Mouse (Mus musculus) limb, embryonic 10.5 days (tissue): ENCODE measurements around the gene Mpp2. TPM values are rescaled to one million over a fixed set of nuclear protein-coding genes. Genes with fewer than 3 reads are reported as not detected.

ENCODE experiments used
- DNase-seq: peaks from one replicate; pipeline ENCODE4 v3.0.0-alpha.2; 2017; ENCODE audit warnings: low spot score
- H3K27ac ChIP-seq: fragments of 300-500 bp; sonication (generic); 2 replicates; pipeline ENCODE4 v1.5.1; 2016; ENCODE audit warnings: mild to moderate bottlenecking
- H3K27me3 ChIP-seq: fragments of 300-500 bp; sonication (generic); 2 replicates; pipeline ENCODE4 v1.6.1; 2016; ENCODE audit warnings: low read depth, mild to moderate bottlenecking; ENCODE audit not compliant: poor library complexity, severe bottlenecking
- H3K36me3 ChIP-seq: fragments of 300-500 bp; sonication (generic); 2 replicates; pipeline ENCODE4 v1.6.1; 2016; ENCODE audit warnings: mild to moderate bottlenecking, moderate library complexity
- H3K4me1 ChIP-seq: fragments of 300-500 bp; sonication (generic); 2 replicates; pipeline ENCODE4 v1.6.1; 2016
- H3K4me3 ChIP-seq: fragments of 300-500 bp; sonication (generic); 2 replicates; pipeline ENCODE4 v1.5.1; 2016; ENCODE audit warnings: mild to moderate bottlenecking, moderate library complexity
- H3K9me3 ChIP-seq: fragments of 300-500 bp; sonication (generic); replicated peaks from 2 replicates; pipeline ENCODE4 v1.6.1; 2016; ENCODE audit warnings: mild to moderate bottlenecking
- WGBS: fragments of 180-500 bp; shearing (Covaris S2); methylation state at CpG from one replicate; pipeline ENCODE4 v1.1.7; 2016; 5-methylcytosine and 5-hydroxymethylcytosine counted together
- polyA plus RNA-seq: library from polyadenylated mRNA; unstranded; fragments of >200 nt; fragmentation: Nextera tagmentation; extraction: Ambion mirVana; gene quantifications from 2 replicates; pipeline ENCODE4 v1.2.1, GENCODE M21; 2016

Mpp2 gene
- polyA plus RNA-seq, 1 experiment from 2014 or later: 16.6 TPM

DNA sequence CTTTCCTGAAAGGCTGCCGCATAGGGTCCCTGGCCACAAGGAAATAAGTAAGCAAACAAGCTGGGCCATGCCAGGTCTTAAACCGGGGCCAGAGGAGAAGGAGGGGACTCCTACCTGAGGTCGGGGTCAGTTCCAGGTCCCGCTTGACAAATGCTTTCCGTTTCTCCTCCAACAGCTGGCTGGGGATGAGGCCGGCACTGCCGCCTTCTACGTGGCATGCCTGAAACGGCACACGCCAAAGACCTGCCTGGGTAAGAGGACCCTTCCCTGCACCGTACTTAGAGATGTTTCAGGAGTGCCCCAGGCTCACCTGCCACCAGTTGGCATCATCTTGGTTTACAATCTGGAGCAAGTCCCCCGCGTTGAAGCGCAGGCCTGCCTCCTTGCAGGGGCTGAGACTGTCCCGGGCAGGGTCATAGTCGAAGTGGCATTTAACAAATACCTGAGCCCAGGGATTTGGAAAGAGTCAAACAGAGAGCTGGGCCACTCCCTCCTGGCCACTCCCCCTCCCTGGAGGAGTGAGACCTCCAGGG, 26.3 kb downstream of the Mpp2 start:
- no peaks in the 10 kb centered on the region for H3K9me3 ChIP-seq
- no peak overlapping the region for H3K27ac ChIP-seq
- DNase-seq: no peak
- WGBS: 15% methylated on average over 16 of the region's 16 CpGs
- H3K4me3 ChIP-seq: peak overlapping the region; percentile 58
- H3K27me3 ChIP-seq: peaks cover 31% of the 10 kb centered on the region
- H3K4me1 ChIP-seq: peaks cover 22% of the 10 kb centered on the region
- H3K36me3 ChIP-seq: peaks cover 33% of the 10 kb centered on the region

DNA sequence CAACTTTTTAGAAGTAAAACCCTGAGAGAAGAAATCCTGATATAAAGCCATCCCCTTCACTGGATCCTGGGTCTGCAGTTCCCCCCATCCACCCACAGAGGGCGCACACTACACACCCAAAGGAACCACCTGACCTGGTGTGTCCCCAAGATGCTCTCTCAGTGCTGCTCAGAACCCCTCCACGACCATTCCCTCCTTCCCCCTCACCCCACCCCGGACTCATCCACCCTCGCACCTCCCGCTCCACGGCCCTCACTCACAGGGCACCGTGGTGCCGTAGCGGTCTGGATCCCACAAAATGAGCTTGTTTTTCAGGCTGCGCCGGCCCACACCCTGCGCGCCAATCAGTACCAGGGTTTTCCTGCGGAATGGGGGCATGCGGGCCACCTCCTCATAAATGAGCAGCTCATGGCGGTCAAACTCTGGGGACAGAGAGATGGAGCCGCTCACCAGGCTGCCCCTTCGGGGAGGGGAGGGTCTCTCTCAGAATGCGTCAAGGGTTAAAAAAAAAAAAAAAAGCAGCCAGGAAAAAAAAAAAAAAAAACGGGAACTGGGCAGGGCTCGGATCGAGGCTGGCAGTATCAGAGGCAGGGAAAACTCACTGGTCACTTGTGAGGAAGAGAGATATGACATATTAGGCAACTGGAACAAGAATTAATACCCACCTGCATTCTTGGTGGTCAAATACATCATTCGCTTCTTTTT, 26.9 kb downstream of the Mpp2 start:
- peaks cover 34% of the 10 kb centered on the region for H3K27me3 ChIP-seq
- DNase-seq: peak; percentile 89
- peak overlapping the region; percentile 58 for H3K4me3 ChIP-seq
- WGBS: 3% methylated on average over 23 of the region's 23 CpGs
- H3K4me1 ChIP-seq: peaks cover 17% of the 10 kb centered on the region
- H3K27ac ChIP-seq: peak overlapping the region; percentile 66
- peaks cover 33% of the 10 kb centered on the region for H3K36me3 ChIP-seq
- H3K9me3 ChIP-seq: no peaks in the 10 kb centered on the region

DNA sequence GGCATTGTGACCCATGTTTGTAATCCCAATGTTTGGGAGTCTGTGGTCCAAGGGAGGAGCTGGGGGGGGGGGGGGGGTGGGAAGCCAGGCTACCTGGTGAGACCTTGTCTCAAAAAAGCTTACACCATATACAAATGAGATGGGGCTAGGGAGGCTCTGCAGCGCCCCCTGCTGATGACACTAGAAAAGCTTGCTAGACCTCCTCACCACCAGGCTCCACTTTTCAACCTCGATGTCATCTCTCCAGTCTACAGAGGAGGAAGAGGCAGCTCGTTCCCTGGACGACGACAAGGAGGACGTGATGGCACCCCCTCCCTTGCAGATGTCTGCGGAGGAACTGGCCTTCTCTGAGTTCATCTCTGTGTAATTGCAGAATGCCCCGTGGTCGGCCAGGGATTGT, 34.5 kb downstream of the Mpp2 start:
- WGBS: 31% methylated on average over 9 of the region's 9 CpGs
- Histone ChIP-seq H3K27me3 (peaks cover 19% of the 10 kb centered on the region; the same call in 1 of the 2 replicates), H3K9me3 (no peaks in the 10 kb centered on the region), H3K27ac (no peak overlapping the region), H3K4me3 (no peak overlapping the region), H3K4me1 (peaks cover 3% of the 10 kb centered on the region), H3K36me3 (peaks cover 5% of the 10 kb centered on the region; the same call in 1 of the 2 replicates)
- DNase-seq: peak; percentile 75

DNA sequence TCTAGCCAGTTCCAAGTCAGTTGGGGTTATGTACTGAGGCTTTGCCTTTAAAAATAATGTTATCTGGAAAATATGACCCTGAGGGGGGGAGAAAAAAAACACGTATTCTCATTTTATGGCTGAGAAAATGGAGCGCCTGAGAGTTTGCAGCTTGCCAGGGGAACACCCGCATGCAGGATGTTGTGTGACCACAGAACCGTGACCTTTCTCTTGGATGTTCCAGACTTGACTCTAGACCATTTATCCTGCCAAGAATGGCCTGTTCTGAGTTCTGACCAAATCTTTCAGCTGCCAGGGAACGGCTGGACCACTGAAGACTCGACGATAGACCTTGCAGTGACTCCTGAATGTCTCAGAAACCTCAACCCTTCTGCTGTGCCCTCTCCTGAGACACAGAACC, 35.1 kb downstream of the Mpp2 start:
- no peak overlapping the region for H3K27ac ChIP-seq
- H3K27me3 ChIP-seq: peaks cover 19% of the 10 kb centered on the region; the same call in 1 of the 2 replicates
- 87% methylated on average over 7 of the region's 7 CpGs for WGBS
- H3K36me3 ChIP-seq: no peaks in the 10 kb centered on the region
- no peak overlapping the region for H3K4me3 ChIP-seq
- no peak for DNase-seq
- H3K9me3 ChIP-seq: no peaks in the 10 kb centered on the region
- H3K4me1 ChIP-seq: peaks cover 3% of the 10 kb centered on the region

DNA sequence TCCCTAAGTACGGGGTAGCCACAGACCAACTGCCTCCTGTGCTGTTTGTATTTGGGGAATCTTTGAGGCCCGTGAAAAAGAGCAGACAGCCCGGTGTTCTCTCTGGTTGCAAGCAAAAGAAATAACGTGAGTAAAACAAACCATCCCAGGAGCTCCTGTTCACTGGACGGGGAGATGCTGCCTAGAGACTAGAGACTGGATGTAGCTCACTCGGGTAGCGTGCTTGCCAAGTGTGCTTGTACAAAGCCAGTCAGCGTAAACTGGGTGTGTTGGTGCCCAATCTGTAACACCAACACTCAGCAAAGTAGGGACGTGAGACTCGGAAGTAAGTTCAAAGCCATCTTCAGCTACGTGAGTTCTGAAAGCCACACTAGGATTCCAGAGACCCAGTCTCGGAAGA, 35.6 kb downstream of the Mpp2 start:
- Histone ChIP-seq H3K36me3 (no peaks in the 10 kb centered on the region), H3K4me3 (no peak overlapping the region), H3K27ac (no peak overlapping the region), H3K9me3 (no peaks in the 10 kb centered on the region), H3K27me3 (peaks cover 19% of the 10 kb centered on the region; the same call in 1 of the 2 replicates), H3K4me1 (peaks cover 3% of the 10 kb centered on the region)
- DNase-seq: no peak
- WGBS: 82% methylated on average over 12 of the region's 12 CpGs

DNA sequence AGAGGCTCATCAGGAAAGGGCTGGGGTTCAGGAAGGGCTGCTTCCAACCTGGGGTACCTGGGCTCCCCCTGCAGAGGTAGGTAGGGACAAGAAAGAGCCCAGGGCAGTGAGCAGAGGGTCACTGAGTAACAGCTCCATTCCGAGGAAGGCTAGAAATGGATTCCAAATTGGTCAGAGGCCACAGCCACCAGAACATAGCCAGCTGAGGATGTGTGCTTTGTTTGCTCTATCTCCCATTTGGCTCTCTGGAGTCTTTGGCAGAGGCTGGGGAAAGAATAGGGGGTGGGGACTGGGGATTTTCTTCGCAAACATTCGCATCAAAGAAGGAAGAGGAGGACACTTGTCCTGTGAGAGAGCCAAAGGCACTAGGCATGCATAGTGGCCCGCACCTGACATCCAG, 36.4 kb downstream of the Mpp2 start:
- Histone ChIP-seq H3K27me3 (peaks cover 17% of the 10 kb centered on the region; the same call in 1 of the 2 replicates), H3K4me3 (no peak overlapping the region), H3K9me3 (no peaks in the 10 kb centered on the region), H3K4me1 (peaks cover 4% of the 10 kb centered on the region; the same call in 1 of the 2 replicates), H3K36me3 (no peaks in the 10 kb centered on the region), H3K27ac (no peak overlapping the region)
- DNase-seq: no peak
- WGBS: 47% methylated on average over 4 of the region's 4 CpGs

DNA sequence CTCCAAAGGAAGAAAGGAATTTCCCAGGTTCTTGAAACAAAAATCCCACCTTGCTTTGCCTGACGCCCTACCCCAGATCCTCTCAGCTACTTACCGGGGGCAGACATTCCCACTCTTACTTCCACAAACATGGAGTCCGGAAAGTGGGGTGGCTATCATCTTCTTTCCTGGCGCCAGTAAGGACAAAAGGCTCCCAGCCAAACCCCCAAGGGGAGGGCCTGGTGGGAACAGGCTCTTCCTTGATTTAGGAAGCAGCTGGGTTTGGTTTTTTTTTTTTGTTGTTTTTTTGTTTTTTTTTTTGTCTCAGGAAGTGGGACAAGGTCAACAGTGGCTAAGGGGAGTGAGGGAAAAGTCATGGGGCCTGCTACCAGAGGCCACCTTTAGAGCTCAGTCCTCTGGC, 36.8 kb downstream of the Mpp2 start:
- Histone ChIP-seq H3K27me3 (peaks cover 15% of the 10 kb centered on the region; the same call in 1 of the 2 replicates), H3K4me1 (peaks cover 5% of the 10 kb centered on the region; the same call in 1 of the 2 replicates), H3K36me3 (no peaks in the 10 kb centered on the region), H3K4me3 (no peak overlapping the region), H3K27ac (no peak overlapping the region), H3K9me3 (no peaks in the 10 kb centered on the region)
- WGBS: 72% methylated on average over 4 of the region's 4 CpGs
- no peak for DNase-seq

DNA sequence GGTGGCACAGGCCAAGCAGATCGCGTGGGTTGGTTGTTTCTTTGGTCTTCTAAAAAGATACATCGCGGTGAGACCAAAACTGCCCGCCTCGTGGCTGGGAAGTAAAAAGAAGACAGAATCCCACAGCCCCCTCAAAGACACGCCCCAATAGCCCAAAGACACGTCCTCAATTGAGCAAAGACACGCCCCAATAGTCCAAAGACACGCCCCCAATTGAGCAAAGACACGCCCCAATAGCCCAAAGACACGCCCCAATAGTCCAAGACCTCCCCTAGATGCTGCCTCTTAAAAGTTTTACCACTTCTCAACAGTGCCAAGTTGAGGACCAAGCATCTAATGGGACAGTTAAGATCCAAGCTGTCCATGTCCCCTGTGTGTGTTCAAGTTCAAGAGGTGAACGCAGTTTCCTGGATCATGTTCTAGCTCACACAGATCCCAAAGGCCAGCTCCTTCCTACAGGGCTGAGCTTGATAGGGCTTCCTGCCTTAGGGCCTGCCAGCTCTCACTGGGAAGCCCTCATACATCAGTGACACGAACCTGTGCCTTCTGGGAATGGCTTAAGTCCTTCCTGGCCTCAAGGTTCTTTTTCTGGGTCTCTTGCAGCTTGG, 38.3 kb downstream of the Mpp2 start:
- no peak overlapping the region for H3K4me3 ChIP-seq
- H3K36me3 ChIP-seq: peaks cover 3% of the 10 kb centered on the region; the same call in 1 of the 2 replicates
- no peak for DNase-seq
- WGBS: 56% methylated on average over 14 of the region's 14 CpGs
- peaks cover 15% of the 10 kb centered on the region; the same call in 1 of the 2 replicates for H3K27me3 ChIP-seq
- H3K4me1 ChIP-seq: 0 out of 2 replicates have a peak, but pooled peaks cover 2% of the 10 kb centered on the region
- no peak overlapping the region for H3K27ac ChIP-seq
- H3K9me3 ChIP-seq: peaks cover 12% of the 10 kb centered on the region; the same call in 1 of the 2 replicates

DNA sequence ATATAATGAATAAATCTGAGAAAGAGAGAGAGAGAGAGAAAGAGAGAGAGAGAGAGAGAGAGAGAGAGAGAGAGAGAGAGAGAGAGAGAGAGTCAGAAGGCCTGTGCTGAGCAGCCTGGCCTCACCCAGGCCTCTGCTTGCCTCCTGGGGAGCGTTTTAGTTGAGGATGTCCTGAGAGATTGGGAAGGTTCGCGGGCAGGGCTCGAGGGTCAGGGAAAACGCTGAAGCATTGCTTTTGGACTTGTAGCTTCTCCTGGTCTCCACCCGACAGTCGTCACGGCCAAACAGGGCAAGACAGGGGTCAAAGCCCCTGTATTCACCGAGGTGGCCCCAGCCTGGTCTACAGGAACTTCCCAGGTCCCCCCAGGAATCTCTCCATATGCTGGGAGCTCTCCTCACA, 41.7 kb downstream of the Mpp2 start:
- Histone ChIP-seq H3K27ac (no peak overlapping the region), H3K4me3 (no peak overlapping the region), H3K36me3 (peaks cover 3% of the 10 kb centered on the region; the same call in 1 of the 2 replicates), H3K9me3 (peaks cover 12% of the 10 kb centered on the region; the same call in 1 of the 2 replicates), H3K27me3 (no peaks in the 10 kb centered on the region), H3K4me1 (0 out of 2 replicates have a peak, but pooled peaks cover 2% of the 10 kb centered on the region)
- WGBS: 81% methylated on average over 9 of the region's 9 CpGs
- DNase-seq: no peak

DNA sequence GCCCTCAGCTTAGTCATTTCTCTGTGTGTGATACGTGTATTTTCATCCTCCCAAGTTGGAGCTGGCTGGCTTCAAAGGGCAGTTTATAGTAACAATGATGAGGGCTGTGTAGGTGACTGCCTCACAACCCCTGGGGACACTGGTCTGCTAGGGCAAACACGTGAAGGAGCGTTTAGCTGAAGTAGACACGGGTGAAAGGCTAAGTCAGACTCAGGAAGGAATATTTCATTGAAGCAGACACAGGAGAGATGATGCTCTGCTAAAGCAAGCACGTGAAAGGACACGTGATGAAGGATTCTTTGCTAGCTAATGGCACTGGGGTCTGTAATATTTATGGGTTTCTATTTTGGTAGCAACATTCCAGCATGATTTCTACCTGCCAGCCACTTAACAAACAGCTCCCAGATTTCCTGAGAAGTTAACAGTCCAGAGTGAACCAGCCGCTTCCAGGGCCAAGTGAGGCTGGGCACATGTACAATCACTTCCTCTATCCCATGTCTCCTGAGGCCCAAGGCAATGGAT, 43.6 kb downstream of the Mpp2 start:
- whole genome bisulfite sequencing: 90% methylated on average over 7 of the region's 7 CpGs
- no peak for DNase-seq
- H3K4me1 ChIP-seq: 0 out of 2 replicates have a peak, but pooled peaks cover 2% of the 10 kb centered on the region
- peaks cover 12% of the 10 kb centered on the region; the same call in 1 of the 2 replicates for H3K9me3 ChIP-seq
- no peak overlapping the region for H3K4me3 ChIP-seq
- peaks cover 3% of the 10 kb centered on the region; the same call in 1 of the 2 replicates for H3K36me3 ChIP-seq
- no peaks in the 10 kb centered on the region for H3K27me3 ChIP-seq
- H3K27ac ChIP-seq: no peak overlapping the region

DNA sequence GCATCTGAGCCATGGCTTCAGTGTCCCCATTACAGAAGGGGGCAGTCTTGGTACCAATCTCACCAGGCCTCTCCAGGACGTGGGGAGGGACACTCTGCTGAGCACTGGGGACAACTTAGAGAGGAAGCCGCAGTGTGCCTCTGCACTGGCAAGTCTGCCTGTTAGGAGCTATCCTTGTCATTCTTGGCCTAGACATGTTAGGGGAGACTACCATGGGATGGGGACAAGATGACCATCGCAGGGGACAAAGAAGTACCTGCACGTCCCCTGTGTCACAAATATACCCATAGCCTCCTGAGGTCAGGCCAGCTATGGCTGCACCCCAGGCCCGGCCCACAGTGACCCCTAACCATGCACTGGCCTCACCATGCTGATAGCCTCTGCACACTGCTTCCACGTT, 44.9 kb downstream of the Mpp2 start:
- Histone ChIP-seq H3K36me3 (peaks cover 3% of the 10 kb centered on the region; the same call in 1 of the 2 replicates), H3K27me3 (0 out of 2 replicates have a peak, but pooled peaks cover under 1% of the 10 kb centered on the region), H3K4me1 (0 out of 2 replicates have a peak, but pooled peaks cover 2% of the 10 kb centered on the region), H3K9me3 (peaks cover 12% of the 10 kb centered on the region; the same call in 1 of the 2 replicates), H3K4me3 (no peak overlapping the region), H3K27ac (no peak overlapping the region)
- no peak for DNase-seq
- WGBS: 87% methylated on average over 6 of the region's 6 CpGs

DNA sequence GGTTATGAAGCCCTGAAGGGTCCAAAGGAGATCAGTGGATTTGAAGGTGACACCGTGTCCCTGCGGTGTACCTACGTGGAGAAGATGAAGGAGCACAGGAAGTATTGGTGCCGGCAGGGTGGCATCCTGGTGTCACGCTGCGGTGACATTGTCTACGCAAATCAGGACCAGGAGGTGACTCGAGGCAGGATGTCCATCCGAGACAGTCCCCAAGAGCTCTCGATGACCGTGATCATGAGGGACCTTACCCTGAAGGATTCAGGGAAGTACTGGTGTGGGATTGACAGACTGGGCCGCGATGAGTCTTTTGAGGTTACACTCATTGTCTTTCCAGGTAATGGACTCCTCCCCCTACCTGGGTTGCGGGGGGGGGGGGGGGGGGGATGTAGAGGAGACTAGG, 45.3 kb downstream of the Mpp2 start:
- no peak for DNase-seq
- 90% methylated on average over 14 of the region's 14 CpGs for WGBS

More for the DNA sequence above, 45.3 kb downstream of the Mpp2 start:
- Histone ChIP-seq H3K27me3 (0 out of 2 replicates have a peak, but pooled peaks cover 4% of the 10 kb centered on the region), H3K27ac (no peak overlapping the region), H3K9me3 (peaks cover 12% of the 10 kb centered on the region; the same call in 1 of the 2 replicates), H3K36me3 (peaks cover 3% of the 10 kb centered on the region; the same call in 1 of the 2 replicates), H3K4me1 (0 out of 2 replicates have a peak, but pooled peaks cover 2% of the 10 kb centered on the region), H3K4me3 (no peak overlapping the region)
